Mouse (Mus musculus) 3134 (cell line): ENCODE results near the gene Krt17.
A peak's percentile ranks its signal among the peaks of the same experiment; 100 is the strongest.
"Not testable (repeated sequence)": the region's sequence is repeated elsewhere in the genome, so short reads cannot be mapped to it uniquely, and the experiment has no call there.

ENCODE experiments used
- DNase-seq: peaks from one replicate; pipeline ENCODE4 v3.0.0-alpha.2; 2011; ENCODE audit warnings: low spot score; ENCODE audit not compliant: insufficient read length; ENCODE audit errors: extremely low read depth

Gene Krt17

GRCm38 (mm10) chr11:100269821-100270332 lies 9.0 kb upstream of the Krt17 start, which contains the start of gene Krt42:
TSS of gene Krt42 (minus strand) at chr11:100269871.
- no peak for DNase-seq

GRCm38 (mm10) chr11:100262058-100262980 lies 1.5 kb upstream of the Krt17 start:
- DNase-seq, result no peak

GRCm38 (mm10) chr11:100261235-100261605 lies 391 bp upstream of the Krt17 start:
- no peak for DNase-seq

- no peak for DNase-seq
Measured at GRCm38 (mm10) chr11:100259079-100259478, 1.8 kb downstream of the Krt17 start.

GRCm38 (mm10) chr11:100257967-100258366 lies 2.9 kb downstream of the Krt17 start:
- DNase-seq, result no peak

GRCm38 (mm10) chr11:100255514-100255913 lies 5.3 kb downstream of the Krt17 start:
- no peak for DNase-seq

- peak; percentile 64 for DNase-seq
Measured at GRCm38 (mm10) chr11:100254360-100255090, 6.3 kb downstream of the Krt17 start.

GRCm38 (mm10) chr11:100248852-100249465 lies 11.9 kb downstream of the Krt17 start, which contains the start of gene Krt16:
TSS of gene Krt16 (minus strand) at chr11:100248902.
- peak; percentile 74 for DNase-seq

GRCm38 (mm10) chr11:100246471-100246870 lies 14.4 kb downstream of the Krt17 start:
- not testable (repeated sequence) for DNase-seq

GRCm38 (mm10) chr11:100240272-100240671 lies 20.6 kb downstream of the Krt17 start:
- DNase-seq, result not testable (repeated sequence)

GRCm38 (mm10) chr11:100221741-100222140 lies 39.1 kb downstream of the Krt17 start:
- no peak for DNase-seq

GRCm38 (mm10) chr11:100219304-100219703 lies 41.5 kb downstream of the Krt17 start:
- no peak for DNase-seq

- no peak for DNase-seq
Measured at GRCm38 (mm10) chr11:100208542-100208941, 52.3 kb downstream of the Krt17 start.

GRCm38 (mm10) chr11:100207498-100207897 lies 53.3 kb downstream of the Krt17 start, which contains the start of gene Krt14:
TSS of gene Krt14 (minus strand) at chr11:100207548.
- DNase-seq, result peak; percentile 72
